Mouse (Mus musculus) embryo, embryonic 10 days (tissue): ENCODE measurements around the gene Gm42372.

Source experiments
- DNase-seq: peaks from one replicate; pipeline ENCODE4 v3.0.0-alpha.2; 2015; ENCODE audit warnings: low spot score

Gene Gm42372

DNA sequence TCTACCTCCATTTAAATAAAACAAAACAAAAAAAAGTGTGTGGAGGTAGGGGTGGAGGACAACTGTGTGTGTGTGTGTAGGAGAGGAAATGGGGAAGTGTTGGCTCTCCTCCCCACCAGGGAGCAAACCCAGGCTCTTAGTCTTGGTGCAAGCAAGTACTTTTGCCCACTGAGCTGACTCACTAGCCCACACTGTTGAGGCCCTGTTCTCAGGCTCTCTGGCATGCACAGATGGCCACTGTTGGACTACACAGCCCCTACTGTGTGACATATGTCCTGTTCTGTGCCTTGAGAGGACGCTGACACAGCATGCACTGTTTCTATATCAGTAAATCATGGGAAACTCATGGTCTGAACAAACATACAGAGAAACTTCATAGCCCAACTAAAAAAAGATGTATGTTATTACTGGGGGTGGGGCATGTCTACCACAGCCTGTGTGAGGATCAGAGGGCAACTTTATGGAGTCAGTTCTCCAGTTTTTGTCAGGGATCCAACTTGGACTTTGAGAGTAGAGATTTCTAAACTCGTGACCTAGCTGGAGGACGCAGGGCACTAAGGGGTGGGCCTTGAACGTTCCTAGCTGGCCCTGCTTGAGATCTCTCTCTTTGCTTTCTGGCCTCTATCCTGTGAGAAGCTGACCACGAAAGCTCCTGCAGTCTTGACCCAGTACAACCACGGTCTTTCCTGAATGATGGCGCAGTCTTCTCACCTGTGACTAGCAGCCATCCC lies 20.5 kb downstream of the Gm42372 start:
- no peak for DNase-seq

- DNase-seq, result no peak
These were observed 21.8 kb downstream of the Gm42372 start for GRCm38 (mm10) chr7:17004716-17005115.

GRCm38 (mm10) chr7:17007300-17007699 lies 24.4 kb downstream of the Gm42372 start:
- peak; percentile 17 for DNase-seq

DNA sequence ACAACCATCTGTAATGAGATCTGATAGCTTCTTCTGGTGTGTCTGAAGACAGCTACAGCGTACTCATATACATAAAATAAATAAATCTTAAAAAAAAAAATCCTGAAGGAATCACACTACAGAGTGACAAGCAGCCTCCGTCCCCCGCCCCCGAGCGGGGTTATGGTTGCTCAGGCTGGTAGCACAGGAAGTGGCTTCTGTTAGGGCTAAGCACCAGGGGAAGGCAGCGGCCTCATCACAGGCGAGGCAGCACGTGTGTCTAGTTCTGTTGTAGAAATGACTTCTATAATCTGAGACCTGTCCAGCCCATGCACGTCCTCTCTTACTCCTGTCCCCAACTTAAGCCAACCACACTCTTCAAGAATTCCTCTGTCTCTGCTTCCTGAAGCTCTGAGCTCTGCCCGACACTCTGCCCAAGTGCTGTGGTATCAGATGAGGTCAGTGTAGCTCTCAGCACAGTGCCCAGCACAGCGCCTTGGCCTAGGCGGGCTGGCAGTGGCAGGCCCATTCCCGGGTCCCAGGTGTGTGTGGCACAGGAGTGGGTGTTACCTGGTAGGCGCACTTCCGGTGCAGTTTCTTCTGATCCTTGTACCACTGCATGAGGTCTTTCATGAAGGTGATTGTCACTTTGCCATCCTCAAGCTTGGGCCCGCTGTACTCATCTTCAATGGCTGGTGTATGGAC lies 26.6 kb downstream of the Gm42372 start:
- no peak for DNase-seq

DNA sequence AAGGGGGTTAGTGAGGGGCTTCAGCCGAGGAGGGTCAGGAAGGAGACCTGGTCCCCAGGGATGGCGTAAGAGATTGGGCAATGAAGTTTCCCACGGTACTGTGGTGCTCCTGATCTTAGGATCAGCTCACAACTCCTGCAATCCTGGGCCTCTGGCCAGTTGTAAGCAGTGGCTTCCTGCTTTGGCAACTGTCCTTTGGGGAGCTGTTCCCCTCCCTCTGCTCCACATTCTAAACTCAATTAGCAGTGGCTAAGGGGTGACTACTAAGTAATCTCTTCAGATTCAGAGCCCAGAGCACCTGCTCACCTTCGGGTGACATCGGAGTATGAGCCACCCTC lies 27.1 kb downstream of the Gm42372 start:
- no peak for DNase-seq

DNA sequence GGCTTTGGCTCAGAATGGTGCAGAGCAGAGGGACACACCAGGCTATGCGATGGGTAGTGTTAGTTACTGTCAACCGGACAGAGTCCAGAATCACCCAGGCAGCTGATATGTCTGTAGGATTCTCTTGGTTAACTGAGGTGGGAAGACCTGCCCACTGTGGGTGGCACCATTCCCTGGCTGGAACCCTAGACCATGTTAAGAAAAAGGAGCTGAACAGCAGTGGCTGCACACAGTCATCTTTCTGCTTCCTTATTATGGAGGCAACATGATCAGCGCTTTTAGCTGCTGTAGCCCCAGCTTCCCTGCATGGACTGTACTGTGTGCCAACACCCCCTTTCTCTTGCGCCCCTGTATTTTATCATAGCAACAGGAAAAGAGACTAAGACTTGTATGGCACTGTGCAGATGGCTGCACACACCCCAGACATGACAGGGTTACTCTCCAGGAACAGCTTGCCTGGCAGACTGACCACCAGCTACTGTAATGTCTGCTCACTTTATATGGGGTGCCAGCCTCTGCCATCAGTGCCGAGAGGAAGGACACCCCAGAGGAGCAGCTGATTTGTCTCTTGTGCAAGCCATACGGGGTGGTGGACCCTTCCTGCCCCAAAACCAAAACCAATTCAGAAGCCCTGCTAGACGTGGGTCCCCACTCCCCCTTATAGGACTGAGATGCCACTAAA lies 29.2 kb downstream of the Gm42372 start:
- no peak for DNase-seq

DNA sequence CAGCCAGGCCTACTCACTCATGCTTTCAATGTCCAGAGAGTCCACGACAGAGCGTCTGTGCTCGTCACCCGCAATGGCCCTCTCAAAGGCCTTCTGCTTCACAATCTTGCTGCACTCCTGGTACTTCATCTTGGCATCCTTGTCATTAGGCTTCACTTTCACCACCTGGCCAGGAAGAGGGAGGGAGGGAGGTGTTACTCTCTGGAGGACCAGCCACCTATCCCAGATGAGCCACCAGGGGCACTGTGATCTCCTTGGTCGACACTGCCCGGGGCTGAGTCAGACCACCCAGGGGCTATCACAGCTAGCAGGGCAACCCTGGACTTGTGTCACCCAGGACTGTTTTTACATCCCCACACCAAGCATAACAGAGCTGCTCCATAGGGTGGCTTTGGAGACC lies 32.5 kb downstream of the Gm42372 start:
- DNase-seq, result no peak

GRCm38 (mm10) chr7:17017036-17017435 lies 34.1 kb downstream of the Gm42372 start:
- no peak for DNase-seq

DNA sequence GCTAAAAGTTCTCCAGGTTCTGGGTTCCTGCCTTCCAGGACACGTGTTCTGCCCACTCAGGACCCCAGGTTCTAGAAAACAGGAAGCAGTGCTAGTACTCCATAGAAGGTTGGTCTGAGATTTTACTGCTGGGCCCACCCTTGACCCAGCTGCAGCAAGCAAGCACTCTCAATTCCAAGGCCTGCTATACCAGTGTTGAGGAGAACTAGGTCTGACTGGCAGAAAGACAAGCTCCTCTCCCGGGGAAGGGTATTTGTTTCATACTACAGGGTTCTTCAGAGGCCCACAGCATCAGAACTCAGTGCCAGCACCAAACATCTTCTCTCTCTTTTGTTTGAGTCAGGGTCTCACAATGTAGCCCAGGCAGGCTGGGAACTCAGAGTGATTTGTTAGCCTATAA lies 35.0 kb downstream of the Gm42372 start:
- DNase-seq, result no peak

DNA sequence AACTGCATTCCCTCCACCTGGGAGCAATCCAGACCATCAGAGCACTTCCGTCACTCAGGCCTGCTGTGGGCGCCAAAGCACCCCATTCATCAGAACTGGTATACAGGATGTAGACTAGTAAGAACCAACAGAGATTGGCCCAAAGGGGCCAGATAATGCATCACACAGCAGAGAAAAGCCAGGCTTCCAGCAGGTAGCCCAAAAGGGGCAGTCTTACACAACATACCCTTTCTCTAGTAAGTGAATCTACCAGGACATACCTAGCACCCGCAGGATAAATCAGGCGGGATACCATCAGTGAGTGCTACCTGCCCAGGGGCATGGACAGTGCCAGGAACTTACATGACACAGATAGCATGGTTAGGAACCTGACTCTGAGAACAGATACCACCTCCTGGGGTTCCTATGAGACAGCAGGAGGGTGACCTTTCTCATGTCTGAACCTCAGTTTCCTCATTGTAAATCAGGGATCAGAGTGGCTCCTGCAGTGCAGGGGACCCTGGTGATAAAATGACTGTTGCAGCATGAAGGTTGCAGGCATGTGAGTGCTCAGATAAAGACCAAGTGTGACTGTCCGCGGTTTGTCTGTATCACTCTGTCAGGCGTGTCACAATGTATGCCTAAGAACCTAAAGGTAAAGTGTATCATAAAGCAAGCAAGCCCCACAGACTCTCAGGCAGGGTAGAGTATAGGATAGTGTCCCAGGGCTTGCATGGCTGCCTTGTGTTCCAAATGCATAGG lies 36.7 kb downstream of the Gm42372 start:
- DNase-seq, result no peak

DNA sequence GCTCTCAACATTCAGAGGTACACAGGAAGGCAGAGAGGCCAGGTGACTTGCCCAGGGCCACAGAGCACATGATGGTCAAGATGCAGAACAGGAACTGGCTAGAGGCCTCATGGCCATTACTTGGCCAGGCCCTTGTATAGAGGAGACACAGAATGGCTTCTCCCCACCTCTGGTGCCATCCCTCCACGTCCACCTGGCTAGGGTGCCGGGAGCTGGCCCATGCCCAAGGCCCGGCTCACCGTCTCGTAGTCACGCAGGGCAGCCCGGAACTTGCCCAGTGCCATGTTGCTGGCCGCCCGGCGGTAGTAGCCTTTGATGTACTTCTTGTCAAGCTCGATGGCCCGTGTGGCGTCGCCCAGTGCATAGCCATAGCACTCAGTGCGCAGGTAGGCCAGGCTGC lies 39.3 kb downstream of the Gm42372 start:
- DNase-seq, result no peak

GRCm38 (mm10) chr7:17023701-17024100 lies 40.8 kb downstream of the Gm42372 start:
- no peak for DNase-seq

- no peak for DNase-seq
These were observed 41.3 kb downstream of the Gm42372 start for GRCm38 (mm10) chr7:17024141-17024540.

GRCm38 (mm10) chr7:17024814-17025504 lies 42.1 kb downstream of the Gm42372 start:
- no peak for DNase-seq

DNA sequence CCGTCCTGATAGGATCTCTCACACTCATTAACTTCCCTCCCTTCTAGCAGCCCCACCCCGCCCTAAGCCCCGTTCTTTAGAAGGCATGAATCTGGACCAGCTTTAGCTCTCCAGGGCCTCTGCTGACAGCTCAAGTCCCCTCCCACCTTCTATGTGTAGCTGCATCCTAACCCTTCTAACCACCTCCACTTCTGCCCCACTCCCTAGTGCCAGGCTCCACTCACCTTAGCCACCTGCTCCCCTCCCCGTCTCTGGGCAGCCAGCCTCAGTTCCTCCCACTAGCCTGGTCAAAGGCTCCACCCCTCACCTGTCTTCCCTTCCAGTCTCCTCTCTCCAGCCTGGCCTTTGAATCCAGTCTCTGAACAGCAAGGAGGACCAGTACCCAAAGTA lies 42.6 kb downstream of the Gm42372 start:
- no peak for DNase-seq

GRCm38 (mm10) chr7:17025896-17026622 lies 43.2 kb downstream of the Gm42372 start:
- DNase-seq, result no peak

DNA sequence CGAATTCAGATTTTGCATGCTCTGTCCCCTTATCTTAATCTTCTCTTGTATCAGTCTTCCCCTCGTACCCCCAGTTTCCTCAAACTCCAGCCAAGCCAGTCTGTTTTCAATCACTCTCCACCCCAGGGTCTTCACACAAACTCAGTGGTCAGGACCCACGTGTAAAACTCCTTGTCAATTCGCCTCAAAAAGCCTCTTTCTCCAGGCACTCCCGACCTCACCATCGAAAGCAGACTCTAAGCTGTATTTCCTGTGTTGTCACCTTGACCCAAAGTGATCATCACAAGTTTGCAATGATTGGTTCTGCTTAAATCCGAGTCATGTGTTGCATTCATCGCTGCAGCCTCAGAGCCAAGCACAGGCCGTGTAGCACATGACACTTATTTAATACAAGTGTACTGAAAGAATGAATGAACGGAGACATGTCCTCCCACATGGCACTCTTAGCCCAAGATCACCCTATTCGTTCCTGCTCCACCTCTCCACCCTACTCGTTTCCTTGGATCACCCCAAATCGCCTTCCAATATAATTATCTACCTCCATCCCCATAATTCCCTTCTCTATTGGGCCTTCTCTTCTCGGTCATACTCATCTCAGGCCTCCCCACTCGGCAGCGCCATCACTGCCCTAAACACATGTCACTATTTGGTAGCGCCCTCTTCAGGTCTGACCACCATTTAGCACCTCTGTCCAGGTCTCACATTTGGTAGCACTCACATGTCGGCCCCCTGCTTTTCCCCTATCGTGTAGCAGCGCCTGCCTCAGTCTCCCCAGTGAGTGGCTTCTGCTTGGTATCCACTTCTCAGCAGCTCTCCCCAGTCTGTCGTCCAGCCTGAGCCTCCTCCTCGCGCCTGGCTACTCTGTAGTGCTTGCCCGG lies 44.1 kb downstream of the Gm42372 start:
- peak; percentile 93 for DNase-seq

- peak; percentile 97 for DNase-seq
These were observed 44.9 kb downstream of the Gm42372 start, which contains the start of gene Ppp5c for GRCm38 (mm10) chr7:17027588-17028343. Gene Ppp5c (minus strand): TSS chr7:17027924.

GRCm38 (mm10) chr7:17028923-17029322 lies 46.0 kb downstream of the Gm42372 start:
- DNase-seq, result no peak
